Mouse (Mus musculus): ENCODE measurements around the gene Isoc2b.
"Not testable (repeated sequence)": the region's sequence is repeated elsewhere in the genome, so short reads cannot be mapped to it uniquely, and the experiment has no call there.

Gene Isoc2b

GRCm38 (mm10) chr7:4836351-4836792 lies 33.7 kb downstream of the Isoc2b start:
- CTCF ChIA-PET: no interaction called here

GRCm38 (mm10) chr7:4835631-4836327 lies 34.3 kb downstream of the Isoc2b start:
- CTCF ChIA-PET: no interaction called here

GRCm38 (mm10) chr7:4830476-4830875 lies 39.6 kb downstream of the Isoc2b start:
- CTCF ChIA-PET: no interaction called here

GRCm38 (mm10) chr7:4825365-4825764 lies 44.7 kb downstream of the Isoc2b start:
- CTCF ChIA-PET: no interaction called here

GRCm38 (mm10) chr7:4822162-4822907 lies 47.7 kb downstream of the Isoc2b start:
- CTCF ChIA-PET: no interaction called here

GRCm38 (mm10) chr7:4821690-4822089 lies 48.4 kb downstream of the Isoc2b start:
- CTCF ChIA-PET: no interaction called here

- CTCF ChIA-PET: not testable (repeated sequence)
Measured at GRCm38 (mm10) chr7:4820925-4821324, 49.1 kb downstream of the Isoc2b start.

- CTCF ChIA-PET: no interaction called here
Measured at GRCm38 (mm10) chr7:4816559-4816958, 53.5 kb downstream of the Isoc2b start.

GRCm38 (mm10) chr7:4813105-4813791 lies 56.8 kb downstream of the Isoc2b start:
- CTCF ChIA-PET: interaction anchor here (0.6 kb wide), 1 partner anchor 10 kb away, joined by 3 read pairs; no protein-coding TSS in a partner anchor

GRCm38 (mm10) chr7:4812303-4813104 lies 57.6 kb downstream of the Isoc2b start, which contains the start of gene Ube2s:
Ube2s (minus strand) TSS chr7:4812590.
- CTCF ChIA-PET: interaction anchor here (0.6 kb wide), 1 partner anchor 10 kb away, joined by 3 read pairs; no protein-coding TSS in a partner anchor

- CTCF ChIA-PET: no interaction called here
Measured at GRCm38 (mm10) chr7:4811842-4812302, 58.2 kb downstream of the Isoc2b start.

GRCm38 (mm10) chr7:4811131-4811530 lies 58.9 kb downstream of the Isoc2b start:
- CTCF ChIA-PET: not testable (repeated sequence)

- CTCF ChIA-PET: interaction anchor here (0.7 kb wide), 1 partner anchor 12 kb away, joined by 3 read pairs; no protein-coding TSS in a partner anchor
Measured at GRCm38 (mm10) chr7:4806716-4807115, 63.3 kb downstream of the Isoc2b start.

GRCm38 (mm10) chr7:4802247-4802646 lies 67.8 kb downstream of the Isoc2b start:
- CTCF ChIA-PET: no interaction called here

- CTCF ChIA-PET: interaction anchor here (0.6 to 0.7 kb wide), 2 partner anchors 39 to 61 kb away, joined by 3 to 9 read pairs; no protein-coding TSS in a partner anchor
Measured at GRCm38 (mm10) chr7:4795767-4796433, 74.2 kb downstream of the Isoc2b start.

Data from spleen, embryonic (tissue).